Mouse (Mus musculus) neutrophil, adult 5-6 weeks (primary cell): ENCODE data around the gene Fzd9. TPM values are rescaled to one million over a fixed set of nuclear protein-coding genes. Genes with fewer than 3 reads are reported as not detected.

Source experiments
- total RNA-seq: library from RNA; stranded (forward); fragments of 200-1000 nt; gene quantifications from 2 replicates; pipeline ENCODE4 v1.2.3, GENCODE M21; 2017

Fzd9 gene
- total RNA-seq, 1 experiment from 2014 or later, result not detected

Other genes with a start within 250 kb of the Fzd9 start
- gene Abhd11, start 242.1 kb downstream of the Fzd9 start, total RNA-seq, result 28.6 and 32.2 TPM in 2 replicates
- gene Stx1a, start 227.7 kb downstream of the Fzd9 start, total RNA-seq, result 3.8 and 4.9 TPM in 2 replicates
- 8.1 and 8.7 TPM in 2 replicates for gene Dnajc30, start 187.0 kb downstream of the Fzd9 start, total RNA-seq
- 67.6 and 68.1 TPM in 2 replicates for gene Bud23, start 186.3 kb downstream of the Fzd9 start, total RNA-seq
- not detected in 2 replicates for gene Vps37d, start 173.0 kb downstream of the Fzd9 start, total RNA-seq
- gene Mlxipl, start 161.3 kb downstream of the Fzd9 start, total RNA-seq, result not detected in 2 replicates
- gene Tbl2, start 101.6 kb downstream of the Fzd9 start, total RNA-seq, result 7.4 and 9.3 TPM in 2 replicates
- gene Bcl7b, start 82.9 kb downstream of the Fzd9 start, total RNA-seq, result 37.4 and 49.5 TPM in 2 replicates
- 125 and 129 TPM in 2 replicates for gene Baz1b, start 64.0 kb downstream of the Fzd9 start, total RNA-seq
- not detected in 2 replicates for gene Fkbp6, start 98.8 kb upstream of the Fzd9 start, total RNA-seq
- gene Trim50, start 102.1 kb upstream of the Fzd9 start, total RNA-seq, result not detected in 2 replicates
- gene Nsun5, start 118.7 kb upstream of the Fzd9 start, total RNA-seq, result 11.9 and 14.4 TPM in 2 replicates
- 6.5 and 7.0 TPM in 2 replicates for gene Pom121, start 143.3 kb upstream of the Fzd9 start, total RNA-seq